Mouse (Mus musculus) T-helper 1 cell (primary cell): ENCODE results near the gene Itpr1.

Experiments
- in situ Hi-C: fragments of 300-600 bp; cut with MboI, MseI; formaldehyde crosslinking; loops from one replicate; pipeline ENCODE4 v1.15.1; 2025; ENCODE audit warnings: high pct_unique_total_duplicates

The Itpr1 gene

DNA sequence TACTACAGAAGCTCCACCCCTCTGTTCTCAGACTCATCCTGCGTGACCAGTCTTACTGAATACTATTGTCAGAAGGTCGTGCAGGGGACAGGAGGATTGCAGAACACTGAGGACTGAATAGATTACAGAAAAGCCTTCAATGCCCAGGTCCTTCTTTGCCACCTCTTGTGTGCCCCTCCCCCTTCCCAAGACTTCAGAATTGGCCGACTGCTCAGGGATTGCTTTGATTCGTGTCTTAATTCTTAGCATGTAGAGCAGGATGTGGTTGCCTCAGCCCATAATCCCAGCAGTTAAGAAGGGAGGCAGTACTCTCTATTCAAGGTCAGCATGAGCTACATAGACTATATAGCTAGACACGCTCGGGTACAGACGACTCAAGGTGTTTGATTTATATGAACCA is 359.8 kb downstream of the Itpr1 start:
- in situ Hi-C loops, result no loop called here

DNA sequence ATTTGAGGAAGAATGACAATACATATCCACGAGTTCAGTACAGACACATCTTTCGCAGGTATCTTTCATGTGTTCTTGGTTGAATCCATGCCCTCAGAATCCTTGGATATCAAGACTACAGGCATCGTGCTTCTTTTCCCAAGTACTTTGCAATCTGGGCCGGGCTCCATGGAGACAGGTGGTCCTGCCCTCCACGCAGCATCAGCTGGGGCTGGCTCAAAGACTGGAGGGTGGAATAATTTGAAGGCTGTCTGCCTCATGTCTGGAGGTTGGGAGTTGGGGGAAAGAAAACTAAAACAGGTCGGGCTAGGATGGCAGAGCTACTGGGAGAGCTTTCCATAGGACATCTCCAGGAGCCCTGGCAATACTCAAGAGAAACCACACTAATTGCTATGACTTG is 364.2 kb downstream of the Itpr1 start:
- in situ Hi-C loops, result loop anchor here (5.0 kb wide), 1 partner anchor 65 kb away; no protein-coding TSS in a partner anchor

DNA sequence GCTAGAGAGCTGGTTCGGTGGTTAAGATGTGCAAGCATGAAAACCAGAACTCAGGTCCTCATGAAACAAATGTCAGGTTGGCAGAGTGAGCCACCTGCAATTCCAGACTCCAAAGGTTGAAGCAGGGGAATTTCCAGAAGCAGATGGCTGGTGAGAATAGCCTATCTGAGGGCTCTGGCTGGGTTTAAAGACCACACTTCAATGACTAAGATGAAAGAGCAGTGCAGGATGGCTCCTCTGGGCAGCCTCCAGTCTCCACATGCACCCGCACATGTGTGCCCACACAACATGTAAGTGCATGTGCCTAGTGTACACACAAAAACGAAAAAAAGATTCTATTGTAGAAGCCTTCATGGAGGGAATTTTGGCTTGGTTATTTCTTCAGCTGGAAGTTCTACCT is 375.5 kb downstream of the Itpr1 start:
- in situ Hi-C loops, result no loop called here

DNA sequence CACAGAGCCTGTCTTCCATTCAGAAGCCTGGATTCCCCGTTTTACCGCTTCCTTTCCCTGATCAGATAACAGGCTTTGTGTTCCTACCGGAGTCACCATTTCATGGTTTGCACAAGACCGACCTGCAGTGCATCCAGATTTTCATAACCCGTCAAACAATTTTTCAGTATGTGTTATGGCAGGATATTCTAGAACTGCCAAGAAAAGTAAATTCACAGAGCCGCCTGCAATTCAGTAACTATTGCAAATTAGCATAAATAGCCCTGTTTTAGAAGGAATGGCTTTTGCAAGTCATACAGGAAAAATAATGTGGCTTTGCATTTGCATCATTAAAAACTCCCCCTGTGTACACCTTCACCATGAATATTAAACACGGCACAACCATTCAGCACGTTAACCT is 379.3 kb downstream of the Itpr1 start:
- in situ Hi-C loops, result no loop called here

DNA sequence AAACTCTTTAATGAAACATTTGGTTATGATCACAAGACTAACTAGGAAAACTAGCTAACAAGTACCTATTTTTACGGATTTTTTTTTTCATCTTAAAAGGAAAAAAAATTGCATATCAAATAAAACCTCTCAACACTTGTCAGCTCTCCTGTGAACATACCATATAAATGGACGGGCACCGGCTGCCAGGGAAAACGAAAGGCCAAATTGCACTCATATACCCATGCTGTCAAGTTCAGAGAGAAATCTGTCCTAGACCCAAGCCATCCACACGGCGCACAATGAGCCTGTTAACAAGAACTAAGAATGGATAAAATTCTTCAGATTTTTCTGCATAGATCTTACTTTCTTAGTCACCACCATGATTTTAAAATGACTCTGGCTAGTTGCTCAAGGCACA is 379.7 kb downstream of the Itpr1 start:
- in situ Hi-C loops, result no loop called here

DNA sequence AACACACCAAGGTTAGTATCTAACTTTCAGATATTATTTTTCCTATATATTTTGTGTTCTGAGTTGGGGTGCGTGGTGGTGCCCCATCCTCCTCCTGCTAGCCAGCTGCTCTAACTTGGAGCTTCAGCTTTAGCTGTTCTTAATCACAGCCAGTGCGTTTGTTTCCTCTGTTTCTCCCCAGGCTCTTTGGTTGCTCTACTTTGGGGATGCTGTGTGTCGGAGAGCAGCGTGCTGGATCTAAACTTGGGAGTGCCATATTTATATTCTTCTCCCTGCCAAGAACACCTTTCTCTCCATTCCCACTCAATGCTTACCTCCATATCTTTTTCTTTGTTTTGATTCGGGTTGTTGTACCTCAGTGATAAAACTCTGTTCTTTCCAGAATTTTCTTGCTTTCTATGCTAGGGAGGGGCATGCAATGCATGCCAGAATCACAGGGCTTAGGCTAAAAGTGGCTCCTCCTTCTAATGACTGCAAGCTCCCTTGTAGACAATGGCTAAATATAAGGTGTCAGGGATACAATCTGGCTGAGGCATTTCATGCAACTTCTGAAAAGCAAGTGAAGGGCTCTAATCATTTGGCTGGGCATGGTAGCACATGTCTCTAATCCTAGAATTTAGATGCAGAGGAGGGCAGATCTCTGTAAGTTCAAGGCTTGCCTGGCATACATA is 381.4 kb downstream of the Itpr1 start:
- in situ Hi-C loops, result no loop called here

DNA sequence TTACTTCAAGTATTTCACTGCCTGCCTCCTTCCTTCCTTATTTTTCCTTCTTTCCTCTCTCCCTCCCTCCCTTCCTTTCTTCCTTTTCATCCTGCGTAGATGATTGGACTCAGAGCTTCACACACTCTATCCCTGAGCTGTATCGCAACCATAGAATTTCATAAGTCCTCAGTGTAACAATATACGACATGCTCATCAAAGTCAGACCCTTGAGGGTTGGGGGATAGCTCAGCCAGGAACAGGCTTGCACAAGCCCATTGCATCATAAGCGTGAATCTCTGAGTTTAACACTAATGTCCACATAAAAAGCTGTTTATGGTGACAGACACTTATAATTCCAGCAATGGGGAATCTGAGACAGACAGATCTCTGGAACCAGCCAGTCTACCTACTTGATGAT is 385.8 kb downstream of the Itpr1 start:
- in situ Hi-C loops, result no loop called here

DNA sequence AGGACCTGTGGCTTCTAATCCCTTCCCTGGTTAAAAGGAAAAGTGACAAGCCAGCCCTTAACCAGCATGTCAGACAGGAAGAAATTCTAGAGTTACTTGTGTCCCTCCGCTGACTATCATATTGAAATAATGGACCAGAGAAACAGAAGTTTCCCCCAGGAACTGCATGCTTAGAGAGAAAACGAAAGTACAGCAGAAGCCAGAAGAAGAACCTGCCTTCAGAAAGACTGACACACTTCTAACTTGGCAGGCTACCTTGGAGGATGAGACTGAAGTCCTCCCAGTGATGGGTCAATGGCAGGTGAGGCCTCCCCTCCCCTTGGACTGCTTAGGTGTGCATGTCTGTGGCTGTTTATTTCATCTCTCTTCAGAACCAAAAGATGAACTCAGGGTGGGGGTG is 386.4 kb downstream of the Itpr1 start:
- in situ Hi-C loops, result no loop called here
